Mouse (Mus musculus): Measurements from ENCODE around the gene Cpm. TPM values are rescaled to one million over a fixed set of nuclear protein-coding genes. Genes with fewer than 3 reads are reported as not detected.
"Not testable (repeated sequence)": the region's sequence is repeated elsewhere in the genome, so short reads cannot be mapped to it uniquely, and the experiment has no call there.

Gene Cpm
- total RNA-seq, 1 experiment from 2014 or later = 4.2 TPM

GRCm38 (mm10) chr10:117701034-117701829, 71.9 kb downstream of the Cpm start:
- ATAC-seq (replicated peaks; ENCODE audit: insufficient number of reproducible peaks, low FRiP score, low TSS enrichment, poor library complexity, severe bottlenecking) = no peak

GRCm38 (mm10) chr10:117702024-117702833, 72.9 kb downstream of the Cpm start:
- no peak for ATAC-seq (replicated peaks; ENCODE audit: insufficient number of reproducible peaks, low FRiP score, low TSS enrichment, poor library complexity, severe bottlenecking)

- ATAC-seq (replicated peaks; ENCODE audit: insufficient number of reproducible peaks, low FRiP score, low TSS enrichment, poor library complexity, severe bottlenecking) = no peak
Measured at GRCm38 (mm10) chr10:117703506-117703905, 74.2 kb downstream of the Cpm start.

GRCm38 (mm10) chr10:117704314-117704963, 75.1 kb downstream of the Cpm start:
- not testable (repeated sequence) for ATAC-seq (replicated peaks; ENCODE audit: insufficient number of reproducible peaks, low FRiP score, low TSS enrichment, poor library complexity, severe bottlenecking)

- ATAC-seq (replicated peaks; ENCODE audit: insufficient number of reproducible peaks, low FRiP score, low TSS enrichment, poor library complexity, severe bottlenecking) = no peak
Measured at GRCm38 (mm10) chr10:117704964-117705335, 75.7 kb downstream of the Cpm start.

GRCm38 (mm10) chr10:117705806-117706205, 76.5 kb downstream of the Cpm start:
- ATAC-seq (replicated peaks; ENCODE audit: insufficient number of reproducible peaks, low FRiP score, low TSS enrichment, poor library complexity, severe bottlenecking) = no peak

GRCm38 (mm10) chr10:117706440-117706839, 77.1 kb downstream of the Cpm start:
- no peak for ATAC-seq (replicated peaks; ENCODE audit: insufficient number of reproducible peaks, low FRiP score, low TSS enrichment, poor library complexity, severe bottlenecking)

- no peak for ATAC-seq (replicated peaks; ENCODE audit: insufficient number of reproducible peaks, low FRiP score, low TSS enrichment, poor library complexity, severe bottlenecking)
Measured at GRCm38 (mm10) chr10:117707114-117707838, 78.0 kb downstream of the Cpm start.

GRCm38 (mm10) chr10:117708376-117708775, 79.1 kb downstream of the Cpm start:
- ATAC-seq (replicated peaks; ENCODE audit: insufficient number of reproducible peaks, low FRiP score, low TSS enrichment, poor library complexity, severe bottlenecking) = no peak

- no peak for ATAC-seq (replicated peaks; ENCODE audit: insufficient number of reproducible peaks, low FRiP score, low TSS enrichment, poor library complexity, severe bottlenecking)
Measured at GRCm38 (mm10) chr10:117708856-117709255, 79.6 kb downstream of the Cpm start.

GRCm38 (mm10) chr10:117709326-117709830, 80.1 kb downstream of the Cpm start:
- no peak for ATAC-seq (replicated peaks; ENCODE audit: insufficient number of reproducible peaks, low FRiP score, low TSS enrichment, poor library complexity, severe bottlenecking)

- peak; percentile 50; the same call in 1 of the 2 replicates for ATAC-seq (replicated peaks; ENCODE audit: insufficient number of reproducible peaks, low FRiP score, low TSS enrichment, poor library complexity, severe bottlenecking)
Measured at GRCm38 (mm10) chr10:117709930-117710603, 80.8 kb downstream of the Cpm start.

GRCm38 (mm10) chr10:117710604-117711141, 81.4 kb downstream of the Cpm start, which contains the start of gene Mdm2:
Gene Mdm2, minus strand, starts transcription at chr10:117710758.
- ATAC-seq (replicated peaks; ENCODE audit: insufficient number of reproducible peaks, low FRiP score, low TSS enrichment, poor library complexity, severe bottlenecking) = peak; percentile 69

GRCm38 (mm10) chr10:117711408-117711807, 82.1 kb downstream of the Cpm start:
- ATAC-seq (replicated peaks; ENCODE audit: insufficient number of reproducible peaks, low FRiP score, low TSS enrichment, poor library complexity, severe bottlenecking) = no peak

GRCm38 (mm10) chr10:117712191-117712754, 83.0 kb downstream of the Cpm start:
- no peak for ATAC-seq (replicated peaks; ENCODE audit: insufficient number of reproducible peaks, low FRiP score, low TSS enrichment, poor library complexity, severe bottlenecking)

- no peak for ATAC-seq (replicated peaks; ENCODE audit: insufficient number of reproducible peaks, low FRiP score, low TSS enrichment, poor library complexity, severe bottlenecking)
Measured at GRCm38 (mm10) chr10:117712871-117713270, 83.6 kb downstream of the Cpm start.

- ATAC-seq (replicated peaks; ENCODE audit: insufficient number of reproducible peaks, low FRiP score, low TSS enrichment, poor library complexity, severe bottlenecking) = no peak
Measured at GRCm38 (mm10) chr10:117713466-117713865, 84.2 kb downstream of the Cpm start.

Measured in monocyte, adult 5-6 weeks (primary cell).